Mouse (Mus musculus) Muller cell, postnatal 12 days (primary cell): Measurements from ENCODE around the gene Dixdc1.

Experiments used
- DNase-seq: peaks from one replicate; pipeline ENCODE4 v3.0.0-alpha.2; 2015; ENCODE audit errors: inconsistent ontology term

The Dixdc1 gene

DNA sequence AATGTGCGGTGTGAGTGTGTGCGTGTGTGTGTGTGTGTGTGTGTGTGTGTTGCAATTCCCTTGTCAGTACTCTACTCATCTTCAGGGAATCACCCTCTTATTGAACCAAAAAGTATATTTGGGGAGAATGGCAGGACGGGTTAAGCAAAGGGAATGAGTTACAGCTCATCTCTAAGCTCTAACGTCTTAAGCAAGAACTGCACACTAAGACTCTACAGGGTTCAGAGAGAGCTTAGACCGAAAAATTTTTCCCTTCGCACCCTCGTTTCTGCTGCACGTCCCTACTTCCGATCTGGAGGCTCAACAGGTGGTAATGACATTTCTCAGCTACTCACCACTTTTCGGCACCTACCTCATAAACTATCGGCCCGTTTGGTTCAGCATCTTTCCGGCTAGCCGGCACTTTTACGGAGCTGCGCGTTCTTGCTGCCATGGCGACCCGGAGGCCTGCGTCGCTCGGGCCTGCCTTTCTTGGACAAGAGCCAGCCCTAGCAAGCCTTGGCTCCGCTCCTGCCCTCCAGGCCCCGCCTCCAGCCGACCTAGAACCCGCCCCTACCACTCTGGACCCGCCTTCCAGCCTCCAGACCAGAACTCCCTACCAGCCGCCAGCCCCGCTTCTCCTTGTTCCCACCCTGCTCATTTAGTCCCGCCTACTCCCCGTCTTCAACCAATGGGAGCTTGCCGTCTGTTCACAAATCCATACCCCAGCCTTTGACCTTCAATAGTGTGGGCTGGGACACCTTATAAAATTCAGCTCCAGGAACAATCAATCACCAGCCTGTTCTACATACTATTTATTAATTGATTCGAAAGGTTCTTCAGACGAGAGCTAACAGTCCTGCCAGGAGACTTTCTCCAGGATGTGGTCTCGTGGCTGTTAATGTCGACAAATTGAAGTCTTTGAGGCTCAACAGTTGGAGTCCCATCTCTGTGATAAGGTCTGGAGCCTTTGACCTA lies at the start of gene Dixdc1:
Gene Dixdc1, minus strand, starts transcription at position 604 of the 957 bp plus-strand sequence.
- DNase-seq = peak; percentile 93

DNA sequence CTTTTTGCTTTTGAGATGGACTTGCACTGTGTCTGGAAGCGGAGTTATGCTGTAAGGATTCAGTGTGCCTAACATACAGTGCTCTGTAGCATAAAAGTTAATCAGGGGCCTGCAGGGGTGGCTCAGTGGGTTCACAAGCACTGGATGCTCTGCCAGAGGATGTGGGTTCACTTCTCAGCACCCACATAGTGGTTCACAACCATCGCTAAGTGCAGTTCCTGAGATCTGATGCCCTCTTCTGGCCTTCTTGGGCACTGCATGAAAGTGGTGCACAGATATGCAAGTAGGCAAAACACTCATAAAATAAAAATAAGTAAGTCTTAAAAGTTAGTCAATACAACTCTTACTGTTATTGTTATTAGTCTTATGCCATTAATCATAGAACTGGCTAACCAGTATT lies 42.8 kb upstream of the Dixdc1 start:
- no peak for DNase-seq

DNA sequence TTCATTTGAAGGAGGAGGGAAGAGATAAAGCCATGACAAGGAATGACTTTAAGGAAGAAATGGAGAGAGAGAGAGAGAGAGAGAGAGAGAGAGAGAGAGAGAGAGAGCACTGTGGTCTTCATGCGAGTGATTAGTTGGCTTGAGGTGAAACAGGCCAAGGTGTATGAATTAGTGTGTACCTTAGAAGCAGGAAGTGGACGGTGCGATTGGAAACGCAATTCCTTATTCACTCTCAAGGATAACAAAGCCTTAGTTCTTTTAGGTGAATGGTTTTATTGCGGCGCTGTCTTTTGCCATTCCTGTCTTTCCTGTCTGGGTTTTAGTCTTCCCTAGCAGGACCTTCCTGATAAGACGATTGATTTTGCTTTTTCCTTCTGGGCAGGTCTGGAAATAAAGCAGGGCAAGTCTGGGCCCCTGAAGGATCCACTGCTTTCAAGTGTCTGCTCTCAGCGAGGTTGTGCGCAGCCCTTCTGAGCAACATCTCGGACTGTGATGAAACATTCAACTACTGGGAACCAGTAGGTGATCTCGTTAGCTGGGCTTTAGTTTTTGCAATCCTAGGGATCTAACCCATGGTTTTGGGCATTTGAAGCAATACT lies 36.9 kb upstream of the Dixdc1 start:
- no peak for DNase-seq

DNA sequence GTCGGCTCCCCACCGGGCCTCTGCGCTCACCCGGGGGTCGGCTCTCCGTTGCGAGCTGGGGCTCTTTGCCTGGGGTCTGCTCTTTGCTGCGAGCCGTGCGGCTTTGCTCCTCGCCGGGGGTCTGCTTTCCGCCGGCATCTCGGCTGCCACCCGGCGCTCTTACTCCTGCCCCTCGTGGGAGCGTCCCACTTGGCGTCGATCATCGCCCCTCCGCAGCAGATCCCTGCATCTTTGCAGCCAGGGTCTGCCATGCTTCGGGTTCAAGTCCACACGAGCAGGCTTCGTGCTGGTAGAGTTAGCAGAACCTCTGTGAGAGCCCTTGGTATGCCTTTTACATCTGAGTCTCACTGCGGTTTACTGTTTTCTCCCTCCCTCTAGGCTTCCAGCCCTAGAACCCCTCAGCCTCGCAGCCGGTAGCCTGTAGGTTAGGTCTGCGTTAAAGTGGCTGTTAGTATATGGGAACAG lies 36.4 kb upstream of the Dixdc1 start:
- DNase-seq = peak; percentile 25

DNA sequence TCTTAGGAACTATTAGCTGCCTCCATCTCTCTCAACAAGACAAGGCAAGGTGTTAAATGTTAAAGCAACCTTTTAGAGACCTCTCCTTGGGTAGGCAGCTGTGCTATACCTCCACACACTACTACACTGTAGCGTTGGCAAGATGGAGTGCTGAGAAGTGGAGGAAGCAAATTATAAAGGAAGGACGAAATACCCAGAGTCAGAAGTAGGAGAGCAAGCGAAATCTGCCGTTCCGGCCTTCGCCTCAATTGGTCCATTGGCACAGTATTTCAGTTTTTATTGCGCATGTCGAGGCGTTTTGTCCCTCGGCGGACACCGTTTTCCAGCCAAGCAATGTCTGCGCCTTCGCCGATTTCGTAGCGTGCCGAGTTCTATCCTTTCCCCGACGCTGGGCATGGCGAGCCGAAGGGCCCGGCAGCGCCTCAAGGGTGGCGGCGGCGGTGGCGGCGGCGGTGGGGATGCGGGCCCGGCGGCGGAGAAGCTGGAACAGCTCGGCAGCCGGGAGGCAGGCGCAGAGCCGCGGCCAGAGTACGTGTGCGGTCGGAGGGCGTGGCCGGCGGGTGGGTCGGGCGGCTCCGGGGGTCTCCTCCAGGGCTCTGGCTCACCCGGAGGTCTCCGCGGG lies 35.8 kb upstream of the Dixdc1 start, which contains the start of the genes Alg9 and 1110032A03Rik:
Gene Alg9, plus strand, starts transcription at position 29 of the 622 bp plus-strand sequence.
Gene 1110032A03Rik, minus strand, starts transcription at position 530 of the 622 bp plus-strand sequence.
- DNase-seq = peak; percentile 80

DNA sequence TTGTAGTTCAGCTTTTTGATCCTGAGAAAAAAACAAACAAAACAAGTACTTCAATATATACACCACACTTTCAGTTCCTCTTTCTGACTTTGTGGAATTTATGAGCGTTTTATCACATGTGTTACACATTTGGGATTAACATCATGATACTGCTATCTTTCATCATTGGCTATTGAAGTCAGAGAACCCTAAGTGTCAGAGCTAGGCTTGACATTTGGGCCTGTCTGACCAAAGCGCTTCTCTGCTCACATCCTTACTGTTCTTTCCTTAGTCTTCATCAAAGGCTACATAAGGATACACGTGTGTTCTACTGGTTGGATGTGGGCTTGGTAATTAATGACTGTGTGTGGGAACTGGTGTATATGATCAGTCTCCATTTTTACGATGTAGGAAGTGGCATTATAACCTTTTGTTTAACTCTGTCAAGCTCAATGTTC lies 34.7 kb upstream of the Dixdc1 start:
- no peak for DNase-seq

DNA sequence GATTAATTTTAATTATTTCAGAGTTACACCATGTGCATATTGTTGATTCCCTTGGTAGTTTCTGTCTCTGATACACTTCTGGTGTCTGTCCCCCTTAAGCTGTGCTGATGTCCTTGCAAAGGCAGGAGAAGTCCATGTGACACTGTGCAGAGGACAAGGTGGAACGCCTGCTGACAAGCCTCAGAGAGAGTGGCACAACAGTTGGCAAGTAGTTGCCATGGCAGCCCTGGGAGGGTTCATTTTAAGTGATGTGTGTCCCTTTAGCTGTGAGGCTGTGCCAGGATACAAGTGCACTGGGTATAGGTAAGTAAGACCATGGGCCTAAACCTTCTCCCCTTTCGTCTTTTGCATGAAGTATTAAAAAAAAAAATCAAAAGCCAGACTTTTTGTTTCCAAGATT lies 30.7 kb upstream of the Dixdc1 start:
- DNase-seq = no peak

DNA sequence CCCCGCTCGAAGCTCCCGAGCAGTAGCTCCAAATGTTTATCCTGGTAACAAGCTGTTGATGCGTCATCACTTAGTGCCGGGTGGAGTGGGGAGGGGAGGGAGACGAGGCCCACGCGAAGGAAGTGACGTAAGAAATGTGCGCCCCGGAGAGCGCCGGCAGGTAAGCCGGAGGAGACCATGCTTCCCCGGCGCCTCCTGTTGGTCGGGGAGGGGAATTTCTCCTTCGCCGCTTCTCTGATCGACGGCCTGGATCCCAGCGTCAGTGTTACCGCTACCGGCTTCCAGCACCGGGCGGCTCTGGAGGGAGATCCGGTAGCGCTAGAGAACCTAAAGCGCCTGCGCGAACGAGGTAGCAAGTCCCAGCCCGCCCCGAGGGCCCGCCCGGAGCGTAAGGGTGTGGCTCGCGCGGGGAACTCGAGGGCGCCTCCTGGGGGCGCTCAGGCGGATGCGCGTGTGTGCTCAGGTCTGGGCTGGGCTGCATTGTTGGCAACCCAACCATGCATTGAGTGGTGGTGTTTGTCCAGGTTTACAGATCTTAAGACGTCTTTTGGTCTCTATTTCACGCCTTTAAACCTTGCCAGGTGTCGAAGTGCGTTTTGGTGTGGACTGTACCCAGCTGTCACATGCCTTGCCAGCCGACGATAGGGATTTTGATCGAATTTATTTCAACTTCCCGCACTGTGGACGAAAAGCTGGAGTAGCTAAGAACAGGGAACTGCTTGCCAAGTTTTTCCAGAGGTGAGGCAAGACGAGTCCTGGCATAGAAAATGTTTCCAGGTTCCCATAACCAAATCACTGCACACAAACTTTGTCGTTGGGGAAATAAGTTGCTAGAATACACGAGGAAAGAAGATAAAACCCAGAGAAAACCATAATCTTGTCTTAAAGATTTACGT lies 29.0 kb upstream of the Dixdc1 start, which contains the start of gene Fdxacb1:
Gene Fdxacb1, plus strand, starts transcription at position 130 of the 896 bp plus-strand sequence.
- peak; percentile 99 for DNase-seq

DNA sequence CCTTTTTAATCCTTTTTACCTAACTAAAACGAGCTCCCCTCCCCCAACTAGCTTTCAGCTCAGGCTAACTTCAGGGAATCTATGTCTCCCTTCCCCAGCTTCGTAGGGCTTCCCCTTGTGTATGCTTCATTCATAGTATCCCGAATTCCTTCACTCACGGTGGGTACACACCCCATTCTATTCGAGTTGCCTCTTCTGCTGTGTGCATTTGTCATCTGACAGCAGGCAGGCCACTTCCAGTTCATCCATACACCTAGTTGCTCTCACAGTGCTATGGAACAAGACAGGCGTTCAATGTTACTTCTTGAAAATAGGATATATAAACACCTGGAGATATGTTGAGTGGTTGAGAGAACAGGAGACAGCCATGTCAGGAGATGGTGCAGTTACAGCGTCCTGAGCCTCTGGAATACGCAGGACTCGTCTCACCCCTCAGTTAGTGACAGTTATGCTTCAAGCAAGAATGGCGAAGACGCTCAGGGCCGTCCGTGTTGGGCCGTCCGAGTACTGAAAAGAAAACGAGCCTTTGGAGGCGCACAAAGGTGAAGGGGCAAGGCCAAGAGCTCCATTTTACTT lies 28.3 kb upstream of the Dixdc1 start:
- no peak for DNase-seq

DNA sequence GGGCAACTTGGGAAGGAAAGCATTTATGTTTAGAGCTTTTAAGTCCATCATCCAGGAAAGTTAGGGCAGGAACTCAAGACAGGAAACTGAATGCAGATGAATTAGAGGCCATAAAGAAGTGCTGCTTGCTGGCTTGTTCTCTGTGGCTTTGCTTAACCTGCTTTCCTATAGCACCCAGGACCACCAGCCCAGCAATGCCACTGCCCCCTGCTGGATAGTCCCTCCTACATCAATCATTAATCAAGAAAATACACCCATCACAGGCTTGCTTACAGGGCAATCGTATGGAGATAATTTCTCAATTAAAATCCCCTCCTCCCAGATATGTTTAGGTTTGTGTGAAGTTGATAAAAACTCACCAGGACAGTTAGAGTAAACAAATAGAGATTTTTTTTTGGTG lies 24.0 kb upstream of the Dixdc1 start:
- DNase-seq = no peak

DNA sequence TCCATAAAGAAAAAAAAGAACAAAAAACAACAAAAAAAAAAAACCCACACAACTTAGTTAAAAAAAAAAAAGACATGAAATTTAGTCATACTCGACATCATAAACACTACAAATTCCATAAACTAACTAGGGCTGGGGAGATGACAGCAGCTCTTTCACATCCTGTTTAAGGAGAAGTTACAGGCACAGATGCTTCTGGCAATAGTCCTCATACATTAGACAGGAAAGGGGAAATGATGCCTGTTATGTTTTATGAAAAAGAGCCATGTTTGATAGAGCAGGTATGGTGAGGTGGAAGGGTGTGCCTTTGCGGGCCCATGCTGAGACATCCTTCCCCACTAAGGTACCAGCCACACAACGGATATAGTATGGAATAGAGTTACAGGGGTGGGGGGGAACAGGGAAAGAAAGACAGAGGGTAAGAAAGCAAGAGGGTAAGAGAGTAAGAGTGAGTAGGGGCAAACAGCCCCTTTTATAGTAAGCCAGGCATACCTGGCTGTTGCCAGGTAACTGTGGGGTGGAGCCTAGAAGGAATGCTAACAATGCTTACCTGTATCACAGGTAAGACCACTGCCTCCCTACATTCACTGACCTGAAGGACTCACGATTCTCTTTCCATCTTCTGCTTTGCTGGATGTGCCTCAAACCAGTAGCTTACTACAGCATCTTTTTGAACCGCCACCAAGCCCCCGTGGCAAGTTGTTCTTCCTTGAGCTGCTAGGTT lies 22.4 kb upstream of the Dixdc1 start:
- DNase-seq = no peak

DNA sequence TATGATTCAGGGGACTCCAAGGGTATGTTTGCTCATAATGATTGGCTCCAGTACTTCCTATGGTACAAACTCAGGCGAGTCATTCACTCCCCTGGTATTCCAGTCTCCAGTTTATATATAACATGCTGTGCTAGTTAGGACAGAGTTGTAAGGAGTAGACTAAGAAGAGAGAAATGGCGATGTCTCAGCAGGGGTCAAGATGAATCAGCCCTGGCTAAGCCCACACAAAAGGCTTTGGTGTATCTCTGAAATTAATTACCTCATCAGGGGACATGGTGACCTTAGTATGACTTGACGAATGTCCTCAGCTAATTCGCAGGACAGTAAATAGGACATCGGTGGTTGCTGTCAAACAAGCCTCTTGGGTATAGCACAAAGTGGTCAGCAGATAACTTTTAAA lies 17.4 kb upstream of the Dixdc1 start:
- DNase-seq = peak; percentile 69

DNA sequence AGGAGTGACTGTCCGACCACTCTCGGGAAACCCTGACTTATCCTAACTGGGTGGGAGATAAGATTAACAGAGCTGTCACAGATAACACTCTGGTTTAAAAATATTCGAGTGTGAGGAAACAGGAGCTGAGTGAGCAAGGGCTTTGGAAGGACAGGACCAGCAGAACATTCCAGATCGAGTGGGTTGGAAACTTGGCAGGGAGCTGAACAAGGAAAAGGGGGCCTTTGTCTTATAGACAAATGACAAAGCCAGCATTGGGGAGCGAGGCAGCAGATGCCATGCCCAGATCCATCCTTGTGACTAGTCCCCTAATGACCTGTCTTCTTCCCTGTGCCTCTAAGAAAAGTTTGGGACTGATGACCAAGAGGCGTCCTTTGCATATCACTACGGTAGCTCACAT lies 14.6 kb upstream of the Dixdc1 start:
- peak; percentile 73 for DNase-seq

DNA sequence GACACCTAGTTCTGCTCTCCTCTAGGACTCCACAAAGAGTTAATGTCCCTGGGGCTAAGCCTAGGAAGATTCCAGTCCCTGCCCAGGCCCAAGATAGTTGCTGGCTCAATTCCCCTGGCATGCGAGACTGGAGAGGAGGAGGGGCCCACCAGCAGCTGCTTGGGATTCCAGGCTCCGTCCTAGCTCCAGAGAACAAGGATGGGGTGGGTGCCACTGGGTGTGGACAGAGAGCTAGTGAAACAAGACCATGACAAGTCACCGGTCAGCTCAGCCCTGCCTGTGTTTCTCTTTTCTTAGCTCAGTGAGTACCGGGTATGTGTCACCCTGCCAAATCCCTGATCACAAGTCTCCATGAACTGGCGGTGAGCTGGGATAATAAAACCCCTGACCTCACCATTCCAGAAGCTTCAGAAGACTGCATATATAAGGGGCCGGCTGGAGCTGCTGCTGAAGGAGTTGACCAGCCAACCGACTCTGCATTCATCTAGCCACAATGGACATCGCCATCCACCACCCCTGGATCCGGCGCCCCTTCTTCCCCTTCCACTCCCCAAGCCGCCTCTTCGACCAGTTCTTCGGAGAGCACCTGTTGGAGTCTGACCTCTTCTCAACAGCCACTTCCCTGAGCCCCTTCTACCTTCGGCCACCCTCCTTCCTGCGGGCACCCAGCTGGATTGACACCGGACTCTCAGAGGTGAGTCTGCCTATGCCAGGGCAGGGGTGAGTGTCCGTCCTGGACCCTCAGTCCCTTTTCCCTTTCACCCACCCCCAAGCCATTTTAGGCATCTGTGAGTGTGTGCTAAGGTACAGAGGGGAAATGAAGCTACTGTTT lies 13.7 kb upstream of the Dixdc1 start:
- DNase-seq = peak; percentile 100

DNA sequence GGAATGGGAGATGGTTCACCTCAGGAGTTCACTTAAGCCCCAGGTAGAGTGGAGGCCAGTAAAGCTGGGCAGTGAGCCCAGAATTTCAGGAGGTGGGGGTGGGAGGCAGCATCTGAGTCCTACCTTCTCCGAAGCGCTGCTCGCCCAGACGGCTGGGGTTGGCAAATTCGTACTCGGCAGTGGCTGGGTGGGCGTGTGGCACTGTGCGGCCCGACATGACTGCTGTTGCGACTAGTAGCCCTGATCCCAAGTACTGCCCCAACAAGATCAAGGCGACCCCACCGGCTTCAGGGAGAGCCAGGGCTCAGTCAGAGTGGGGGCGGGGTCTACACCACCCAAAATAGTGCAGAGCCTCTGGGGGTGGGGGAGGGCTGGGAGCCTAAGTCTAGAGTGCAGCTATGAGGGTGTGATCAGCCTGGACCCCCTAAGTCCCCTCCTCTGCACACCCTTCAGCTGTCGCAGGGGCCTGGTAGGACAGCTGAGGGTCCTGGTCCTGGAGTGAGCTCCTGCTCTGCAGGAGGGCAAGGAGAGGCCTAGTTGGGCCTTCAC lies 12.8 kb upstream of the Dixdc1 start, which contains the start of gene Hspb2:
Gene Hspb2, minus strand, starts transcription at position 301 of the 549 bp plus-strand sequence.
- DNase-seq = no peak

DNA sequence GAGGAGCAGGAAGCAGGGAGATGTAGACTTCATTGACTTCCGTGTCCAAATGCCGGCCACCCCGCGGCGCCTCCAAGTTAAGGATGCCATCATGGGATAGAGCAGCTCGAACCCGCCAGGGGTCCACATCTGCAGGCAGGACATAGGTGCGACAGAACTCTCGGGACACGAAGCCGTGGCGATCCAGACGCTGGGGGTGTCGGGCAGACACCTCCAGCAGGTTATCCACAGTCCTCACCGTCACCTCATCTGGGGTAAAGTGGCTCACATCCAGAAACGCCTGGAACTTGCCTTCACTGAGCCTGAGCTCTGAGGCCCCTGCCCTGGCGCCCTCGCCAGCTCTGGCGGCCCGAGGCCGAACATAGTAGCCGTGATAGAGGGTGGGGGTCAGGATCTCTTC lies 12.0 kb upstream of the Dixdc1 start, which contains the start of gene Cryab:
Gene Cryab, plus strand, starts transcription at position 3 of the 400 bp plus-strand sequence.
- no peak for DNase-seq

DNA sequence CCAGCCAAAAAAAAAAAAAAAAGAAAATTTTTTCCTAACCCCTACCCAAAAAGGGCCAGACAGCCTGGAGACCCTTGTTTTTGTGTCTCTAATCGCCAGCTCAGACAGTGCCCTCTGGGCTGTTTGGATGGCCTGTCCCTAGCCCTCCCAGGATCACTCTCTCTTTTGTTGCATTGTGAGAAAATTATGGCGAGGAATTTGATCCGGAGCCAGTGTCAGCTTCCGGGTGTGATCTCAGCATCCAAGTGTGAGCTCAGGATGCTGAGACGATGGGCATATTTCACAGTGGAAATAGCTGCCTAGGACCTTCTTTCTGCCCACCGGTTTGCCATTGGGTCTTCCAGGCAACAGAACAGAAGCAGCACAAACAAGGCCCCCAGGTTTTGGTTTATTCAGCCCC lies 11.4 kb upstream of the Dixdc1 start:
- DNase-seq = peak; percentile 76

DNA sequence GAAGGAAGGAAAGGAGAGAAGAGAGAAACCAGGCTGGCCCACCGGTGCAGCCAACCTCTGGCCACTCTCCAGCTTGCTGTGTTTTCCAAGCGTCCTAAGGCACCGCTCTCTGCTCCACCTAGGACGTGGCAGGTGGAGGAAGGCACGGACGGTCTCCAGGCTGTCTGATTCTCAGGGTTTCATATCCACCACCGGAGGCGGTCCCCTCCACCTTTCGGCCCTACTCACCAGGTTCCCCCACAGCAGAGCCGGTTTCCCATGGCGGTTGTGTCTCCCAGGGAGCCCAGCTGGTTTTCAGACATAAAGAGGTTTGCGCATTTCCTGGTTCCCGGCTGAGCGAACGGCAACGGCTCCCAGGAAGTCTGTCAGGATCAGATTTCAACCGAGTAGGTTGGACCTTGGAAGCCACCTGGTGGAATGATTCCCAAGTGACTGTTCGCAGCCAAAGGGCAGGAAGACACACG lies 6.9 kb upstream of the Dixdc1 start, which contains the start of gene 2310030G06Rik:
Gene 2310030G06Rik, minus strand, starts transcription at position 323 of the 464 bp plus-strand sequence.
- DNase-seq = no peak
